Comparison of ENCODE assay signal across 21 mouse cellular contexts in the genomic region with DNA sequence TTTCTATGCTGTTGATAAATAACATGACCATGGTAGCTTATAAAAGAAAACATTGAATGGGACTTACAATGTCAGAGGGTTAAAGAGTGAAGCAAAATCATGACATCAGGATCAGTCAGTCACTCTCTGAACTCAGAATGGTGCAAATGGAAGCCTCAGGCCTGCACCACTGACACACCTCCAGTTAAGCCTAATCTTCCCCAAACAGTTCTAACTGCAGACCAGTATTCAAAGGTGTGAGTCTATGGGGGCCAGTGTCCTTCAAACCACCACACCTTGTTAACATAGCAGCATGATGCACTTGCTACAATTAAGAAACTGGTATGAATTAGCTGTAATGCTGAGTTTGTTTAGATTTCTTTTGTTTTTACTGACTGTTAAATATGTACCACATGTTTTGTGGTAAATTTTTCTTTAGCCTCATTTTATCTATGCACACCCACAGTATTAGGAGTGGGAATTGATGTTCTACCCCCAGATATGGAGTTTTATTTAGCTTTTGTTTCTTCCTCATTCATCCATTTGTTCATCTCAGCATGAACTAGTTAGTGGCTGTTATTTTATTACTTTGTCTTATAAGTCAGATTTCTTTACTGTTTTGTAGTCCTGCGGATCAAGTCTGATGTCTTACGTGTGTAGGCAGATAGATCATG. TPM values are rescaled to one million over a fixed set of nuclear protein-coding genes. Genes with fewer than 3 reads are reported as not detected.
"Had no signal": no experiment of that assay in that cellular context is flagged by ENCODE, and none has a peak within 500 bp of the region (broad histone marks: within the 10 kb centered on the region; RNA-seq: fewer than 3 reads in every experiment).

No protein-coding gene starts in this region.

- H3K27ac ChIP-seq: kidney, postnatal 0 days; limb, embryonic 13.5 days; midbrain, embryonic 15.5 days; neural tube, embryonic 12.5 days had no signal

- H3K9ac ChIP-seq: limb, embryonic 13.5 days; midbrain, embryonic 15.5 days; neural tube, embryonic 12.5 days had no signal

- H3K4me3 ChIP-seq: limb, embryonic 13.5 days; midbrain, embryonic 15.5 days; neural tube, embryonic 12.5 days had no signal

- DNase-seq: kidney, adult 11 months; kidney, adult 9 months; kidney, postnatal 36 days; layer of hippocampus, adult 9-11 months; left cerebral cortex, postnatal 4 days; lung, adult 18-20 months; right cerebral cortex, postnatal 4 days; spleen, adult 18-20 months; thymus, postnatal 36 days had no signal

- ATAC-seq: midbrain, embryonic 15.5 days had no signal

- H3K4me1 ChIP-seq: limb, embryonic 13.5 days; midbrain, embryonic 15.5 days; neural tube, embryonic 12.5 days had no signal

- H3K9me3 ChIP-seq: limb, embryonic 13.5 days; midbrain, embryonic 15.5 days; neural tube, embryonic 12.5 days had no signal

- H3K27me3 ChIP-seq: limb, embryonic 13.5 days; midbrain, embryonic 15.5 days; neural tube, embryonic 12.5 days had no signal

- H3K4me2 ChIP-seq: limb, embryonic 13.5 days; midbrain, embryonic 11.5 days; midbrain, embryonic 15.5 days; neural tube, embryonic 12.5 days had no signal

RNA-seq across cellular contexts. Expression of a gene that starts 57.1 kb away (rescaled TPM):
- total RNA-seq: layer of hippocampus, adult 18-20 months; left cerebral cortex, postnatal 10 days; left cerebral cortex, postnatal 4 days; megakaryocyte, adult 5-6 weeks; monocyte, adult 5-6 weeks; neutrophil, adult 5-6 weeks had no signal
- polyA plus RNA-seq: kidney, postnatal 0 days; limb, embryonic 13.5 days; lung, embryonic 16.5 days; midbrain, embryonic 11.5 days; midbrain, embryonic 15.5 days; neural tube, embryonic 12.5 days; stomach, embryonic 14.5 days had no signal
